Mouse (Mus musculus): ENCODE measurements around the gene Calml3. TPM values are rescaled to one million over a fixed set of nuclear protein-coding genes. Genes with fewer than 3 reads are reported as not detected.
A peak's percentile ranks its signal among the peaks of the same experiment; 100 is the strongest.
"Not testable (repeated sequence)": the region's sequence is repeated elsewhere in the genome, so short reads cannot be mapped to it uniquely, and the experiment has no call there.

Calml3 gene
- polyA plus RNA-seq (2015; fragmentation: Nextera tagmentation; extraction: Ambion mirVana): 0.65 and 1.1 TPM in 2 replicates

DNA sequence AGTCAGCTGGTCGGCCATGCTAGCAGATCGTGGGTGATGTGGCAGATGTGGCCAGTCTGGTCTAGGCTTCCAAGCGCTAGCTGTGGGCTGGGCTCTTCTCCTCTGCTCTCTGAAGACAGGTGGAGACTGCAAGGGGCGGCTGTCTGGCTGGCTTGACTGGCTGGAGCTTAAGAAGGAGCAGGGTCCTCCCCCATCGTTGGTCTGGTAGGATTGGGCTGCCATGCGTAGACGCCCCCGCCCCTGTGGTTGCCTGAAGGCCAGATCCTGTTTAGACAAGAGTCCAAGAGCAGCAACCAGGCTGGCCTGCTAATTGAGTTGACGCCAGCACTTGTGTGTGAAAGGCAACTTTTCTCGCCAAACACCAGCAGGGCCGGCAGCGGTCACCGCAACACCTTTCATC is at the start of gene Calml3:
Gene Calml3, minus strand, starts transcription at position 131 of the 400 bp plus-strand sequence.
- Histone ChIP-seq H3K4me1 (peaks cover 35% of the 10 kb centered on the region), H3K9ac (no peak within 1 kb of the TSS), H3K27me3 (no peaks in the 10 kb centered on the region), H3K36me3 (no peaks in the 10 kb centered on the region), H3K9me3 (no peaks in the 10 kb centered on the region), H3K4me3 (no peak within 1 kb of the TSS), H3K27ac (no peak within 1 kb of the TSS), H3K4me2 (replicated peaks) (no peak within 1 kb of the TSS)
- 73% methylated on average over 13 of the region's 13 CpGs for WGBS
- no peak for ATAC-seq (ENCODE audit: low FRiP score, low read depth)

GRCm38 (mm10) chr13:3850330-3850729 is 46.2 kb upstream of the Calml3 start:
- Histone ChIP-seq H3K9me3 (no peaks in the 10 kb centered on the region), H3K27ac (no peak overlapping the region), H3K27me3 (no peaks in the 10 kb centered on the region), H3K4me3 (no peak overlapping the region), H3K4me2 (replicated peaks) (no peak overlapping the region), H3K4me1 (no peaks in the 10 kb centered on the region), H3K9ac (no peak overlapping the region), H3K36me3 (no peaks in the 10 kb centered on the region)
- no peak for ATAC-seq (ENCODE audit: low FRiP score, low read depth)
- WGBS: 65% methylated on average over 1 of the region's 1 CpGs

GRCm38 (mm10) chr13:3840662-3841061 is 36.5 kb upstream of the Calml3 start:
- H3K4me3 ChIP-seq; ATAC-seq (ENCODE audit: low FRiP score, low read depth); H3K9me3 ChIP-seq; H3K9ac ChIP-seq; H3K4me1 ChIP-seq; H3K4me2 ChIP-seq (replicated peaks); H3K27me3 ChIP-seq; H3K36me3 ChIP-seq; H3K27ac ChIP-seq: not testable (repeated sequence)

DNA sequence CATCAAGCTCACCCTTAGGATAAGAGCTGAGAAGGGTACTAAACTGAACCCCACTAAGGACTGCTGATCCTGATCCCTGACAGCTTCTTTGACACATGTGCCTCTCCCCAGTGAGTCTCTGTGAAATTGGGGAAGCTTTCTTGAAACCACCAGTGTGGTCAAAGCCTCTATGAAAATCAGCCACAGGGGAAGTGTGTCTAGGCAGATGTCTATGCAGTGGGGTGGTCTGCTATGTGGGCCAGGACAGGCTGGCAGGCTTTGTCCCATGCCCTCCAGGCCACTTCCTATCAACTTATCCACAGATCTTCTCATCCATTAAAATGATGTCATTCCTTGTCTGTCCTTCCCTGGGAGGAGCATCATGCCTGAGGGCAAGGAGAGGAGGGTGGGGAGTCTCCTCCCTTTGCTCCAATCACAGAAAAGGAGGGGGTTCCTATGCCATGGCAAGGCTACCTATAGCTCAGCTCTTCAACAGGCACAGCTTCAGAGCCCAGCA is 33.2 kb upstream of the Calml3 start, which contains the start of gene Calm4:
Gene Calm4, plus strand, starts transcription at position 446 of the 496 bp plus-strand sequence.
- H3K27me3 ChIP-seq; H3K4me2 ChIP-seq (replicated peaks); ATAC-seq (ENCODE audit: low FRiP score, low read depth); H3K4me1 ChIP-seq; H3K4me3 ChIP-seq; H3K27ac ChIP-seq; H3K36me3 ChIP-seq; H3K9me3 ChIP-seq; H3K9ac ChIP-seq: not testable (repeated sequence)

GRCm38 (mm10) chr13:3833644-3834043 is 29.5 kb upstream of the Calml3 start:
- H3K4me1 ChIP-seq; H3K36me3 ChIP-seq; H3K9me3 ChIP-seq; H3K9ac ChIP-seq; H3K4me3 ChIP-seq; H3K27me3 ChIP-seq; H3K27ac ChIP-seq; ATAC-seq (ENCODE audit: low FRiP score, low read depth); H3K4me2 ChIP-seq (replicated peaks): not testable (repeated sequence)

DNA sequence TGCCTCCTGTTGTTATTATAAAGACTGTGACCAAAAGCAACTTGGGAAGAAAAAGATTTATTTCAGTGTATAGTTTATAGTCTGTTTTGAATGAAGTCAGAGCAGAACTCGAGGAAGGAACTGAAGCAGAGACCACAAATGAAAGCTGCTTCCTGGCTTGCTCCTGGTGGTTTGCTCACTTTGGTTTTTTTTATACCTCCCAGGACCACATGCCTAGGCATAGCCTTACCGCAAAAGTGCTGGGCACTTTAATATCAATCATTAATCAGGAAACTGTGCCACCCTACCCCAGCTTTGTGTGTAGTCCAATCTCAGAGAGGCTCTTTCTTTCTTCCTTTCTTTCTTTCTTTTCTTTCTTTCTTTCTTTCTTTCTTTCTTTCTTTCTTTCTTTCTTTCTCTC is 28.3 kb upstream of the Calml3 start:
- no peaks in the 10 kb centered on the region for H3K27me3 ChIP-seq
- no peak overlapping the region for H3K27ac ChIP-seq
- no peak overlapping the region for H3K9ac ChIP-seq
- no peak for ATAC-seq (ENCODE audit: low FRiP score, low read depth)
- H3K4me3 ChIP-seq: no peak overlapping the region
- no peaks in the 10 kb centered on the region for H3K4me1 ChIP-seq
- no peaks in the 10 kb centered on the region for H3K9me3 ChIP-seq
- no peaks in the 10 kb centered on the region for H3K36me3 ChIP-seq
- no peak overlapping the region for H3K4me2 ChIP-seq (replicated peaks)
- 57% methylated on average over 2 of the region's 2 CpGs for WGBS

GRCm38 (mm10) chr13:3831994-3832393 is 27.9 kb upstream of the Calml3 start:
- H3K4me1 ChIP-seq: no peaks in the 10 kb centered on the region
- ATAC-seq (ENCODE audit: low FRiP score, low read depth): no peak
- H3K9me3 ChIP-seq: no peaks in the 10 kb centered on the region
- H3K27ac ChIP-seq: no peak overlapping the region
- H3K4me2 ChIP-seq (replicated peaks): no peak overlapping the region
- H3K27me3 ChIP-seq: no peaks in the 10 kb centered on the region
- no peaks in the 10 kb centered on the region for H3K36me3 ChIP-seq
- 46% methylated on average over 1 of the region's 1 CpGs for WGBS
- no peak overlapping the region for H3K4me3 ChIP-seq
- H3K9ac ChIP-seq: no peak overlapping the region

- no peaks in the 10 kb centered on the region for H3K36me3 ChIP-seq
- no peaks in the 10 kb centered on the region for H3K27me3 ChIP-seq
- H3K9ac ChIP-seq: no peak overlapping the region
- no peak overlapping the region for H3K4me2 ChIP-seq (replicated peaks)
- H3K4me3 ChIP-seq: no peak overlapping the region
- H3K4me1 ChIP-seq: no peaks in the 10 kb centered on the region
- no peak overlapping the region for H3K27ac ChIP-seq
- ATAC-seq (ENCODE audit: low FRiP score, low read depth): no peak
- WGBS: 82% methylated on average over 5 of the region's 5 CpGs
- no peaks in the 10 kb centered on the region for H3K9me3 ChIP-seq
Measured at GRCm38 (mm10) chr13:3831546-3831945, 27.4 kb upstream of the Calml3 start.

- H3K4me1 ChIP-seq: no peaks in the 10 kb centered on the region
- H3K4me3 ChIP-seq: no peak overlapping the region
- H3K27ac ChIP-seq: no peak overlapping the region
- H3K9me3 ChIP-seq: no peaks in the 10 kb centered on the region
- H3K4me2 ChIP-seq (replicated peaks): no peak overlapping the region
- no peak overlapping the region for H3K9ac ChIP-seq
- H3K36me3 ChIP-seq: no peaks in the 10 kb centered on the region
- no peak for ATAC-seq (ENCODE audit: low FRiP score, low read depth)
- H3K27me3 ChIP-seq: no peaks in the 10 kb centered on the region
Measured at GRCm38 (mm10) chr13:3825726-3826125, 21.6 kb upstream of the Calml3 start.

DNA sequence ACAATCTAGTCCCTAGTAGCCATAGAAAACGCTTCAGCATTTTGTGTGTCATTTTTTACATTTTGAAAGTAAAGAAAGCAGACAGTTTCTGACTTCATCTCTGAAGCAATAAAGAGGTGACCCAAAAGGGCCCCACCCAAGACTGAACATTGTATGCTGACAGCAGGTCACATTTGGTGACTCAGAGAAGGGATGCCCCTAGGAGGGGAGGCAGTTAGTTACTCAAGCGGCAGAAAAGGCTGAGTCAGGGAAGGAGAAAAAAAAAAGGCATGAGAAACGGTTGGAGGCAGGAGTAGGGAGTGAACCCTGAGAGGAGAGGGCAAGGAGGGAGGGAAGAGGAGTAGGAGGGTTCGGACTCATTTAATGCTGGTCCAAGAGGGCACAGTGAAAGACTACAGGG is 18.0 kb upstream of the Calml3 start:
- no peaks in the 10 kb centered on the region for H3K9me3 ChIP-seq
- H3K4me2 ChIP-seq (replicated peaks): no peak overlapping the region
- H3K27me3 ChIP-seq: no peaks in the 10 kb centered on the region
- H3K36me3 ChIP-seq: no peaks in the 10 kb centered on the region
- WGBS: 71% methylated on average over 4 of the region's 4 CpGs
- no peak for ATAC-seq (ENCODE audit: low FRiP score, low read depth)
- no peak overlapping the region for H3K9ac ChIP-seq
- no peak overlapping the region for H3K4me3 ChIP-seq
- no peak overlapping the region for H3K27ac ChIP-seq
- H3K4me1 ChIP-seq: no peaks in the 10 kb centered on the region

GRCm38 (mm10) chr13:3818740-3819076 is 14.6 kb upstream of the Calml3 start:
- no peak overlapping the region for H3K9ac ChIP-seq
- H3K4me3 ChIP-seq: no peak overlapping the region
- H3K27ac ChIP-seq: no peak overlapping the region
- no peaks in the 10 kb centered on the region for H3K9me3 ChIP-seq
- no peaks in the 10 kb centered on the region for H3K27me3 ChIP-seq
- no peaks in the 10 kb centered on the region for H3K36me3 ChIP-seq
- H3K4me2 ChIP-seq (replicated peaks): no peak overlapping the region
- H3K4me1 ChIP-seq: no peaks in the 10 kb centered on the region
- WGBS: 92% methylated on average over 2 of the region's 2 CpGs
- ATAC-seq (ENCODE audit: low FRiP score, low read depth): no peak

DNA sequence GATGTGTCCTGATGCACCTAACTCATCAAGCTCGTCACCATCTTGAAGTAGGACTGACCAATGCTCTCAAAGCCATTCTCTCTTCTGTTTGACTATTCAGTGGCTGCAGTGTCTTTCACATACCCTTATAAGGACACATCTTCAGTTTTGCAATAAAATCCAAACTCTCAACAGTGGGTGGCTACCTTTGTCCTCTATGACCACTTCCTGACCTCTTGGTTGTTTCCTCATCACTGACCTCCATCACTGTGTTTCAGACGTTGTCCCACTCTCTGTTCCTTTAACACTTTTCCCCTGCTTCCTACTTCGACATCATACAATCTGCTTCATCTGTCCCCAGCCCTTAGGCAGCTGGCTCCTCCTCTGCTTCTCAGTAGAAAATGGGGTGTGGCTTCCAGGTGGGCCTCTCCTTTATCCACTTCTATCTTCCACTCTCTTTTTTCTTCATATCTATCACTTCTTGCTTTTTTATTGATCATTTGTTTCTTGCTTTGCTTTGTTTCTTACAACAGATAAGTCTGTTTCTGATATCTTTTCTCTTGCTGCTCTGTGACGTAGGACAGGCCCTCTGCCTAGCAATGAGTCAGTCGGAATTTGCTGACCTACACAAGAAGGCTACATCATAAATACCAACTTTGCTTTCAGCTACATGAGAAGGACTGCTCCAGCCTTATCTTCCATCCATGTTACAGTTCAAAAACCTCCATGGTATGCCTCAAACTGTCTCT is 14.1 kb upstream of the Calml3 start:
- Histone ChIP-seq H3K27me3 (no peaks in the 10 kb centered on the region), H3K4me2 (replicated peaks) (no peak overlapping the region), H3K9ac (no peak overlapping the region), H3K4me3 (no peak overlapping the region), H3K9me3 (no peaks in the 10 kb centered on the region), H3K36me3 (no peaks in the 10 kb centered on the region), H3K4me1 (no peaks in the 10 kb centered on the region), H3K27ac (no peak overlapping the region)
- 76% methylated on average over 5 of the region's 5 CpGs for WGBS
- no peak for ATAC-seq (ENCODE audit: low FRiP score, low read depth)

DNA sequence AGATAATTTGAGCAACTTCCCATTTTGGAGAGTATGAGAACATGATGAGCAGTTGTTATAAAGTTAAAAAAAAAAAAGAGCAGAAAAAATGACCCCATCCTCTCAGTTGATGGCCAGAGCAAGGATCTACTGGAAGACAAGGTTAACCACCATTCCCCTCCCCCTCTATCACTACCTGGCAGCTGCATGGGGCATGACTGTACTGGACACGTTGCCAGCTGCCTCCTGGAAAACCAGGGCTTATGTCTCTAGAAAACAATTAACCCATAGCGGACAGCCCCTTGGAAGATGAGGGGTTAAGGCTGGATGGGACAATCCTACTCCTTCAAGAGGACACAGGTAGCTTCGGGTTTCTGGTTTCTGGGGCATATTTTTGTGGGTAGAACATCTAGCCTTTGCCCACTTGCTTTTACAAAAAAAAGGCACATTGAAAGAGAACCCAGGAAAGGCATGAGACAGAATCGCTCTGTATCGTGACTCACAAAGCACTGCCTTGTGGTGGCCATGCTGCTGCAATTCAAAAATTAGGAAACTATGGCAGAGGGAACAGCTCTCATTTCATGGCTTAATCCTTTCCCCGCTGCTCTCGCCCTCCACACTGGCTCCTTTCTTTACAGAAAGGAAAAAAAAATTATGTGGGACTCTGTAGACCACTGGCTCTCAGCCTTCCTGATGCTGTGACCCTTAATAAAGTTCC is 3.2 kb upstream of the Calml3 start:
- WGBS: 62% methylated on average over 7 of the region's 7 CpGs
- H3K27me3 ChIP-seq: no peaks in the 10 kb centered on the region
- no peak overlapping the region for H3K4me3 ChIP-seq
- H3K4me1 ChIP-seq: peaks cover 20% of the 10 kb centered on the region
- H3K4me2 ChIP-seq (replicated peaks): no peak overlapping the region
- no peak overlapping the region for H3K9ac ChIP-seq
- peaks cover 5% of the 10 kb centered on the region; the same call in 1 of the 2 replicates for H3K9me3 ChIP-seq
- H3K27ac ChIP-seq: peak overlapping the region; percentile 83
- no peaks in the 10 kb centered on the region for H3K36me3 ChIP-seq
- peak; percentile 81 for ATAC-seq (ENCODE audit: low FRiP score, low read depth)

All from limb, embryonic 13.5 days (tissue).